Mouse (Mus musculus): ENCODE results near the gene Epb41l2.

Epb41l2 gene

GRCm38 (mm10) chr10:25400076-25400475 lies 40.5 kb downstream of the Epb41l2 start:
- DNase-seq (ENCODE audit: low spot score), result no peak

DNA sequence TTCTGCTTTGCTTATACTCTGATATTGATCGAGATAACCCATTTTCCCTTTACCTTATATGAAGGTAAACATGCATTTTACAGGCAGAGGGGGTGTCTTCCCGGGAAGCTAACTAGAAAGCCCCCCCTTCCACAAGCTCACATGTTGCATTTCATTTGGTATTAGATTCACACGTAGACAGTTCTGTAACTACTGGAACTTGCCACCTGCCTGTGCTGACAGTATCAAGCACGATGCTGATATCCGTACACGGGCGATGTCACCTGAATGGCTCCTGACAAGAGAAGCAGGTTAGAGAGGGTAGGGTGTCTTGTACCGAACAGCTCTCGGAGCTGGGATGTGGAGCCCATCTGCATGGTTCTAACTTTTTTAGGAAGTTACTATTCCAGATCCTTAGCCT lies 41.0 kb downstream of the Epb41l2 start:
- DNase-seq (ENCODE audit: low spot score), result no peak

DNA sequence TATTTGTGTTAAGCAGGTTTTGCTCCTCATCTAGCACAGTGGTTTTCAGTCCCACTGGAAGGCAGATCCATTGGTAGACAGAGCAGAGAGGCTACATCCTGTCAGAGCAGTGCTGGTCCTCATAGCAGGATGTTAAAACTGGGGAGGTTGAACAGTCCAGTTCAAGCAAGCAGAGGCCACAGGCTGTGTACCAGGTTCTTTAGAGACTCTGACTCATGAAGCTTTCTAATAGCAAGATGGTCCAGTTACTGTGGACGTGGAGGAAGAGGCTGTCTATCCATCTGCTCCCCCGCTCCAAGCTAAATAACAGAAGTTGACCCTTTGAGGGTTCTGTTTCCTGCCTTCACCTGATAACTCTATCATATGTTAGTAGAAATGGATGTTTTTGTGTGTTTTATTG lies 41.8 kb downstream of the Epb41l2 start:
- DNase-seq (ENCODE audit: low spot score), result no peak

GRCm38 (mm10) chr10:25402886-25403285 lies 43.3 kb downstream of the Epb41l2 start:
- DNase-seq (ENCODE audit: low spot score), result no peak

GRCm38 (mm10) chr10:25403813-25404701 lies 44.5 kb downstream of the Epb41l2 start:
- DNase-seq (ENCODE audit: low spot score), result no peak

GRCm38 (mm10) chr10:25404702-25405098 lies 45.1 kb downstream of the Epb41l2 start:
- peak; percentile 13 for DNase-seq (ENCODE audit: low spot score)

DNA sequence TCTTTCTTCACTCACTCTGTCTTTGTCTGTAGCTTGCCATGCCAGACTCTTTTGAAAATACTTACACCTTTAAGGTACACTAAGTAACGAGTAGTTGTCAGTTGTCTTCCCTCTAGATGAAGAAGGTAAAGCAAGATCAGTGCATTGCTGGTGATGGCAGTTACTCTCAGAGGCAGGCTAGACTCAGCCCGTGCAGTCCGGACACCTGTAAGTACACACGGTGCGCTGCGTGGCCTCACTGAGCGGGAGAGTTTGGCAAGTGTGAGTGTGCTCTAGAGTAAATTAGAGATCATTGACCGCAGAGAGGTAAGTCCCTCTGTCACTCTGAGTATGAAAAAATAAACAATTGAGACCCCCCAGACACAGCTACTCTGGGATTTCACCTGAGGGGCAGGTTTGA lies 46.0 kb downstream of the Epb41l2 start:
- no peak for DNase-seq (ENCODE audit: low spot score)

DNA sequence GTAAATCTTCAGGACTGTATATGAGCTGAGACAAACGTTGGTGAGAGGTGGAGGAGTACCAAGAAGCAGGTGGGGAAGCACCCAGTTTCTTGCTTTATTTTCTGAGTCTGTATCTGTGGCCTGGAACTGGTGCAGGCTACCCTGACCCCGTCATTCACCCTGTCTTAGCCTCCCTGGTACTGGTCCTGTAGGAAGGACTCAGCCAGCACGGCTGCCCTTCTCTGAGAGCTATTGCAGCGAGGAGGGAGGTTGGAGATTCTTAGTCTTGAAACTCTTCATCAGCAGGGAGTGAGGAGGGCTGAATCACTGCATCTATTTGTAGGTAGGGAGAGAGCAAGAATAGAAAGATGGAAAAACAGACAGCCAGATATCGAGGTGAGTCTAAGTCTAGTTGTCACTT lies 47.1 kb downstream of the Epb41l2 start:
- no peak for DNase-seq (ENCODE audit: low spot score)

GRCm38 (mm10) chr10:25408136-25408650 lies 48.6 kb downstream of the Epb41l2 start:
- DNase-seq (ENCODE audit: low spot score), result no peak

DNA sequence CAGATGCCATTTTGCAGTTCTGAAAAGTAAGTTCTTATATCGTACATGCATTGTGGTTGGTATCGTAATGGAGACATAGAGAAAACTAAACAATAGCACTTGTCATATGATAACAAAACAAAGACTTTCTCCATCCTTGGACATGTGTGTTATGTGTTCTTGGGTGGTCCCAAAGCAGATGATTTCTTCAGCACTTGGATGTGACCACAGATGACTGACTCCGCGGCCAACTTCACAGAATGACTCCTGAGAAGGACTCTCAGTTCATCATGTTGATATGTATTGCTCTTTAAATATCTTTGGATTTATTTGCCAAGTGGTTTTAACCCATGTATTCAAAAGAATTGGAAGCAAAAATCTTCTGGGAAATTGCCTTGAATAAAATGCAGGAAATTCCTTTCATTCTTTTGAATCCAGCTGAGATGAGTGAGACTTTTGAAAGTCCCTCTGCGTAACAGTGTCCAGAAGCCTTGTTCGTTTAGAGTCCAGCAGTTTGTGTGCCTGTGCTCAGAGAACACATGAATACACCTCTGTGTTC lies 52.3 kb downstream of the Epb41l2 start:
- DNase-seq (ENCODE audit: low spot score), result no peak

DNA sequence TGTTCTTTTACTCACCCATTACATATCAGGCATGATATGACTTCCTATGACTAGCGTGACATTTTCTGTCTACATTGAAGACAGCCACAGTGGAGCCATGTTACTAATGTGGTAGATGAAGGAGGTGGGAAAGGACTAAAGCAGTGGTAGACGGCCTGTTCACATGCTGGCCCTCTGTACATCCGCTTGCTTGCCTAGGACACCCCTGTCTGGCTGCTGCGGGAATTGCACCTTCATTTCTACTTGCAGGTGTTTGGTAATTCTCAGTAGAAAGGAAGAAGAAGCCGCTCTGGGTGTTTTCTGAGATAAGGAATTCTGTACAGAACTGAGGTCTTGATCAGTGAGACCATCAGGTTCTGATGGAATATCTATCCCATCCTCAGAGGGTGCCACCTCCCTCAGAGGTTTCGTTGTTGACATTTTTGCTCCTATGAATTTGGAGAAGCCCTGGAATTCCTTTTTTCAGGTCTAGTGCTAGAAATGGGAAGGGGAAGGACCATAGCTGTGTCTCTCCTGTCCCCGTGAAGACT lies 55.7 kb downstream of the Epb41l2 start:
- DNase-seq (ENCODE audit: low spot score), result no peak

GRCm38 (mm10) chr10:25416696-25417095 lies 57.1 kb downstream of the Epb41l2 start:
- no peak for DNase-seq (ENCODE audit: low spot score)

DNA sequence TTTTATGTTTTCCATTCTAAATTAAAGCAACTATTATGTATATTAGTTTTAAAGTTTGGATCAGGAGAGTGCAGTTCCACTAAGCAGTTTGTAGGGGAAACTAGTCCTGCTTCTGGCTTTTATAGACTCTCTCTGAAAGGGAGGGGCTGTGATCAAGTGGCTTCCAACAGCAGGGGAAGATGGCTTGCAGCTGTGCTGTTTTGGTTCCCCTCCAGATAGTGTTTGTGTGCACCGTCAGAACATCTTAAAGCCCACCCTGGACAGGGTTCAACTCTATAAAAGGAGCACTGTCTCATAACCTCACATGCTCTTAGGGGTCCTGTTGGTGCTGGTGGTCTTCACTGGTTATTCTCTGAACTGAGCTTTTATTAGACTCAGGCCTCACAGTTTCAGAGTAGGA lies 66.5 kb downstream of the Epb41l2 start:
- DNase-seq (ENCODE audit: low spot score), result no peak

GRCm38 (mm10) chr10:25426814-25427213 lies 67.2 kb downstream of the Epb41l2 start:
- DNase-seq (ENCODE audit: low spot score), result no peak

- DNase-seq (ENCODE audit: low spot score), result no peak
Observed at GRCm38 (mm10) chr10:25427523-25427922, 67.9 kb downstream of the Epb41l2 start.

DNA sequence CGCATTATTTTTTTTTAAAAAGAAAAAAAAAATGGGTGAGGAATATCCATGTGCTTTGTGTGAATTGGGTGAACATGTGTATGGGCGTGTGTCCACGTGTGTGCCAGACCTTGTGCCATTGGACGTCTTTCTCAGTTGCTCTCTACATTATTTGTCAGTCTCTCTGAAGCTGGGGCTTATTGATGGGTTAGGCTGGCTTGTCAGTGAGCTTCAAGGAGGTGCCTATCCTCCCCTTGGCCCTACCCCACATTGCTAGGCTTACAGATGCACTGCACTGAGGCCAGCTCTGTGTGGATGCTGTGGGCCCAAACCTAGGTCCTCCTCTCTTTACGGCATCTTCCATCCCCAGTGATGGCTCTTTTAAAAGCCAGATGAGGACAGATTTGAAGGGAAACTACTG lies 69.1 kb downstream of the Epb41l2 start:
- no peak for DNase-seq (ENCODE audit: low spot score)

- no peak for DNase-seq (ENCODE audit: low spot score)
Observed at GRCm38 (mm10) chr10:25429346-25429745, 69.7 kb downstream of the Epb41l2 start.

GRCm38 (mm10) chr10:25430862-25431261 lies 71.3 kb downstream of the Epb41l2 start:
- DNase-seq (ENCODE audit: low spot score), result no peak

DNA sequence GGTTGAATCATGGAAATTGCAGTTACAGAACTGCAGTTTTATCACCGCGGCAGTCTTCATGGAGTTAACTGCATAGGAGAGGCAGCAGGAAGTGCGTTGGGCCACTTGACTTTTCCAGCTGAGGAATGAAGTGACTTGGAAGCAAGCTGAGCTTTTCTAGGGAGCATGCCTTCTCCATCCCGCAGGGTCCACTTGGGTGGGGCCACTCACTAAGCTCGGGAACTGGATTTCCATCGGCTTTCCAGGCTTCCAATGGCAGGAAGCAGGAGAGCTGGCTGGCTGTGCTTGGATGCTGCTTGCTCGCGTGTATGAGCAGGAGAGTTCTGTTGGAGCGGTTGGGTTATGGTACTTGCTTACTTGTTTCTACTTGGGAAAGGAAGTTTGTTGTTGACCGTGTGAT lies 72.8 kb downstream of the Epb41l2 start:
- no peak for DNase-seq (ENCODE audit: low spot score)

- no peak for DNase-seq (ENCODE audit: low spot score)
Observed at GRCm38 (mm10) chr10:25432938-25433337, 73.3 kb downstream of the Epb41l2 start.

DNA sequence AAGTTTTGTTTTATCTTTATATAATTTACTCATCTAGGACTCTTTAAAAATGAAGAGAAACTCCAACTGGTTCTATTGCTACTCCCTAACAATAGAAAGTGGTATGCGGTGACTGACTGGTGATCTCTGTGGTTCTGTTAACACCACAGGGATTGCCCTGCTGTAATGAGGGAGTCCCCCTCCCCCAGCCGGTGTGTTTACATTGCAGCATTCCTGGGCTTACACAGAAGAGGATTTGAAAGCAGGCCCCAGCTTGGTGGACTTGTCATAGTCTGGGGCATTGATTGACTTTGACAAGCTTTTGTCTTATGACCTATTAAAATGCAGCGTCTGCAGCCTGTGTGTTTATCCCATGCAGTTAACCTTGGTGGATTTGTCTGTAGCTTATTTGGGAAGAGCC lies 73.9 kb downstream of the Epb41l2 start:
- DNase-seq (ENCODE audit: low spot score), result no peak

DNA sequence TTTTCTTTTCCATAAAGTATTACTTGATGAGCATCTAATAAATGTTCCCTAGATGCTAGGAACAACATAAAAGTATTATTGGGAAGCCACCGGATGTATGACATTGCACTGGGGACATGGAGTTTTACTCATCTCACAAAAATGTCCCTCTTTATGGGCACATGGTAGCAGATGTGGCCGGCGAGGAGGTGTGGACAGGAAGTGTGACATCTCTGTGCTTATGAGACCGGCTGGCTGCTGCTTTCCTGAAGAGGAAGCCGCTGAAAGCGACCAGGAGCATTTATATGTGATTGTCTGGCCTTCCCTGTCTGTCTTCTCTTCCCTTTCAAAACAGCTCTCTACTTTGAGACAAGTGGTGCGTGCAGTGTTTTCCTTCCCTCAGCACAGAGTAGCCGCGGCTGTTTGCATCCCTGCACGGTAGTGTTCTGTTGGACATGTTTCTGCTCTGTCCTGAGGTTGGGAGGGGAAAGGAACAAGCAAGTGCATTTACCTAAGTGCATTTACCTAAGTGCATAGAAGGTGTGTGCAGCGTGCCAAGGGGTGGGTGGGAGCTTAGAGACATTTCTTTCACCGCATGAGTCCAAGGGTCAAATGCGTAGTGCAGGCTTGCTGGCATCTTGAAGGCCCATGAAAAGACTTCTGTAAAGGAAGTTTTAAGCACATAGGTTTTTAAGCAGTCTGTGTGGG lies 74.9 kb downstream of the Epb41l2 start:
- no peak for DNase-seq (ENCODE audit: low spot score)
